12 mouse cellular contexts compared by ENCODE assay signal in the genomic region with DNA sequence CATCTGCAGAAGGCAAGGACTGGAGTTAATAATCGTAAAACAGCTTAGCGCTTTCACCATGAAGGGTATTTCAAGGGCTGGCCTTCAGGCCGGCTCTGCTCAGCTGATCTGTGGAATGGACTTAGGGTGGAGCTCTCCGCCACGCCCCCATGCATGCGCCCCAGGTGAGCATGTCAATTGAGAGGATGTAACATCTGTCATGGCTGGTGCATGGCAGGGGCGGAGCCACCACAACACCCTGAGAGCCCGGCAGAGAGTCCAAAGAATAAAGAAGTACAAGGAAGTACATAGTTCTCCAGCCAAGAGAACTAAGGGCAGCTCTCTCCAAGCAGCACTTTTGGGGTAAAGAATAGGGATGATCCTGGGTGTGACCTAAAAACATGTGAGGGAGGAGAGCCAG. TPM values are rescaled to one million over a fixed set of nuclear protein-coding genes. Genes with fewer than 3 reads are reported as not detected.
DNase-seq lines count a peak whose midpoint lies in the region; ATAC-seq and TF ChIP-seq lines count a peak whose summit lies in the region.
"Had no signal": no experiment of that assay in that cellular context is flagged by ENCODE, and none has a peak within 500 bp of the region (broad histone marks: within the 10 kb centered on the region; RNA-seq: fewer than 3 reads in every experiment).

No protein-coding gene starts in this region.

- DNase-seq in layer of hippocampus, adult 2 months (ENCODE audit: low spot score in 2 of 2) = no peak
- no peak for DNase-seq in layer of hippocampus, postnatal 36 days
- peak; percentile 25 for DNase-seq in induced T-regulatory cell, adult 2 months (ENCODE audit: low read depth)
- peak; percentile 45 for DNase-seq in thymus, postnatal 25 days
- DNase-seq in adrenal gland, adult 18-20 months (ENCODE audit: low spot score in 2 of 2) = no peak
- DNase-seq in lung, postnatal 25 days (ENCODE audit: low spot score) = no peak
- DNase-seq in forebrain, embryonic 11.5 days (ENCODE audit: low spot score) = no peak
- DNase-seq: cerebellum, adult 2 months had no signal

- no peak overlapping the region for H3K9ac ChIP-seq in forebrain, embryonic 11.5 days (ENCODE audit: low read length)
- H3K9ac ChIP-seq: limb, embryonic 12.5 days; neural tube, embryonic 15.5 days had no signal

- H3K4me3 ChIP-seq in layer of hippocampus, adult 2 months = no peak overlapping the region
- no peak overlapping the region for H3K4me3 ChIP-seq in macrophage (ENCODE audit: inconsistent target)
- no peak overlapping the region for H3K4me3 ChIP-seq in forebrain, embryonic 11.5 days (ENCODE audit: low read depth, low read length)
- H3K4me3 ChIP-seq: limb, embryonic 12.5 days; neural tube, embryonic 15.5 days had no signal

- TF ChIP-seq CTCF in layer of hippocampus, adult 2 months (conservative IDR thresholded peaks at IDR 0.05) = no peak

- H3K27ac ChIP-seq in layer of hippocampus, adult 2 months = 0 out of 2 replicates have a peak overlapping the region, but pooled peaks have one; percentile 36
- H3K27ac ChIP-seq in macrophage = peak overlapping the region; percentile 59
- H3K27ac ChIP-seq in forebrain, embryonic 11.5 days (ENCODE audit: low read depth, low read length) = no peak overlapping the region
- H3K27ac ChIP-seq: limb, embryonic 12.5 days; neural tube, embryonic 15.5 days had no signal

- H3K79me2 ChIP-seq in macrophage (ENCODE audit: inconsistent target) = peaks cover 85% of the 10 kb centered on the region

- peaks cover 2% of the 10 kb centered on the region; the same call in 1 of the 2 replicates for H3K4me1 ChIP-seq in forebrain, embryonic 11.5 days (replicated peaks; ENCODE audit: control insufficient read depth, insufficient read depth, low read length)

- 81% methylated on average over 8 of the region's 8 CpGs for WGBS in macrophage (ENCODE audit: missing documents)
- WGBS in forebrain, embryonic 11.5 days = 89% methylated on average over 8 of the region's 8 CpGs

- H3K9me3 ChIP-seq in forebrain, embryonic 11.5 days (ENCODE audit: control insufficient read depth, low read length) = no peaks in the 10 kb centered on the region
- H3K9me3 ChIP-seq: limb, embryonic 12.5 days; neural tube, embryonic 15.5 days had no signal

- H3K4me2 ChIP-seq in forebrain, embryonic 11.5 days (ENCODE audit: low read depth, low read length, severe bottlenecking) = no peak overlapping the region
- H3K4me2 ChIP-seq: limb, embryonic 12.5 days; neural tube, embryonic 15.5 days had no signal

- H3K36me3 ChIP-seq in macrophage (ENCODE audit: inconsistent target) = peaks cover 34% of the 10 kb centered on the region
- no peaks in the 10 kb centered on the region; the same call in 1 of the 2 replicates for H3K36me3 ChIP-seq in forebrain, embryonic 11.5 days (ENCODE audit: control insufficient read depth, insufficient read depth, low read length)

- H3K27me3 ChIP-seq in forebrain, embryonic 11.5 days (ENCODE audit: control insufficient read depth, insufficient read depth, low read length) = no peaks in the 10 kb centered on the region
- H3K27me3 ChIP-seq: limb, embryonic 12.5 days; neural tube, embryonic 15.5 days had no signal

- ATAC-seq in forebrain, embryonic 11.5 days (replicated peaks; ENCODE audit: low FRiP score) = no peak
- ATAC-seq: hindbrain, embryonic 16.5 days had no signal

RNA-seq across cellular contexts. Expression of a gene that starts 48.9 kb away (rescaled TPM):
- total RNA-seq in layer of hippocampus, adult 2 months (2021) = 10 to 100 TPM; 46.9 TPM
- total RNA-seq in layer of hippocampus, postnatal 36 days (2021) = 10 to 100 TPM; 49.8 to 52.1 TPM
- 10 to 100 TPM in 25 of 26 experiments, 1 to 10 TPM in 1; 7.0 to 47.6 (median 27.4) TPM for total RNA-seq in macrophage (2018; cell fraction: chromatin; rRNA removed)
- total RNA-seq in macrophage (2018; cell fraction: cytosol; rRNA removed) = 100 to 1,000 TPM in 13 of 26 experiments, 10 to 100 TPM in 13; 70.2 to 171 (median 101) TPM
- 10 to 100 TPM; 28.0 to 79.5 (median 53.6) TPM for total RNA-seq in macrophage (2018; cell fraction: nucleus; rRNA removed)
- polyA plus RNA-seq in macrophage (2018) = 93.9 to 139 TPM (median 136 TPM) in 3 replicates
- 10 to 100 TPM; 29.5 to 42.4 TPM for total RNA-seq in adrenal gland, adult 18-20 months (2021)
- 72.9 and 73.4 TPM in 2 replicates for polyA plus RNA-seq in forebrain, embryonic 11.5 days (2014; fragmentation: Nextera tagmentation; extraction: Ambion mirVana)

RNA-seq across cellular contexts. Expression of a gene that starts 58.7 kb away (rescaled TPM):
- total RNA-seq in layer of hippocampus, adult 2 months (2021) = 10 to 100 TPM; 32.3 to 35.1 TPM
- 10 to 100 TPM; 35.7 to 36.9 TPM for total RNA-seq in layer of hippocampus, postnatal 36 days (2021)
- total RNA-seq in macrophage (2018; cell fraction: chromatin; rRNA removed) = 100 to 1,000 TPM in 25 of 26 experiments, 10 to 100 TPM in 1; 99.6 to 452 (median 234) TPM
- total RNA-seq in macrophage (2018; cell fraction: cytosol; rRNA removed) = 10 to 100 TPM; 34.3 to 65.4 (median 48.6) TPM
- total RNA-seq in macrophage (2018; cell fraction: nucleus; rRNA removed) = 100 to 1,000 TPM in 17 of 26 experiments, 10 to 100 TPM in 9; 65.0 to 297 (median 115) TPM
- polyA plus RNA-seq in macrophage (2018) = 33.7 to 41.6 TPM (median 40.4 TPM) in 3 replicates
- 10 to 100 TPM; 57.2 to 70.4 TPM for total RNA-seq in adrenal gland, adult 18-20 months (2021)
- polyA plus RNA-seq in forebrain, embryonic 11.5 days (2014; fragmentation: Nextera tagmentation; extraction: Ambion mirVana) = 63.7 and 64.5 TPM in 2 replicates

Comparison
In these comparisons a context has a peak if more than half of its experiments do, and no peak if none do; other contexts are left out.
1. DNase-seq: peak in induced T-regulatory cell, adult 2 months (single experiment) and thymus, postnatal 25 days (single experiment); none in layer of hippocampus, adult 2 months (0 of 2), layer of hippocampus, postnatal 36 days (0 of 2), adrenal gland, adult 18-20 months (0 of 2), lung, postnatal 25 days (single experiment) and forebrain, embryonic 11.5 days (single experiment).